Mouse (Mus musculus): Measurements from ENCODE around the gene Efnb3. TPM values are rescaled to one million over a fixed set of nuclear protein-coding genes. Genes with fewer than 3 reads are reported as not detected.

Efnb3 gene
- polyA plus RNA-seq, 1 experiment from 2014 or later: 87.4 TPM

Small RNA genes lying within 50 kb of the gene (microRNA-seq; reads per million reads assigned to microRNA genes)
- gene Gm27493: not detected

Other genes starting within 250 kb of the Efnb3 start
- gene Cntrob, start 236.4 kb downstream of the Efnb3 start, polyA plus RNA-seq (2016; fragmentation: Nextera tagmentation; extraction: Ambion mirVana): 18.6 and 21.8 TPM in 2 replicates
- gene Trappc1, start 236.2 kb downstream of the Efnb3 start, polyA plus RNA-seq (2016; fragmentation: Nextera tagmentation; extraction: Ambion mirVana): 168 and 176 TPM in 2 replicates
- 0.87 and 0.98 TPM in 2 replicates for gene Kcnab3, start 233.9 kb downstream of the Efnb3 start, polyA plus RNA-seq (2016; fragmentation: Nextera tagmentation; extraction: Ambion mirVana)
- 6.7 and 8.5 TPM in 2 replicates for gene Rnf227, start 219.7 kb downstream of the Efnb3 start, polyA plus RNA-seq (2016; fragmentation: Nextera tagmentation; extraction: Ambion mirVana)
- gene Chd3, start 190.8 kb downstream of the Efnb3 start, polyA plus RNA-seq (2016; fragmentation: Nextera tagmentation; extraction: Ambion mirVana): 19.2 and 23.5 TPM in 2 replicates
- gene Naa38, start 164.7 kb downstream of the Efnb3 start, polyA plus RNA-seq (2016; fragmentation: Nextera tagmentation; extraction: Ambion mirVana): 147 and 150 TPM in 2 replicates
- gene Cyb5d1, start 164.6 kb downstream of the Efnb3 start, polyA plus RNA-seq (2016; fragmentation: Nextera tagmentation; extraction: Ambion mirVana): 24.8 and 27.1 TPM in 2 replicates
- 34.4 and 35.7 TPM in 2 replicates for gene Tmem88, start 162.0 kb downstream of the Efnb3 start, polyA plus RNA-seq (2016; fragmentation: Nextera tagmentation; extraction: Ambion mirVana)
- gene Kdm6b, start 146.5 kb downstream of the Efnb3 start, polyA plus RNA-seq (2016; fragmentation: Nextera tagmentation; extraction: Ambion mirVana): 24.9 and 25.4 TPM in 2 replicates
- gene Dnah2, start 11.1 kb downstream of the Efnb3 start, polyA plus RNA-seq (2016; fragmentation: Nextera tagmentation; extraction: Ambion mirVana): 0.15 and 0.59 TPM in 2 replicates
- 18.7 and 19.5 TPM in 2 replicates for gene Wrap53, start 20.1 kb upstream of the Efnb3 start, polyA plus RNA-seq (2016; fragmentation: Nextera tagmentation; extraction: Ambion mirVana)
- gene Trp53, start 20.2 kb upstream of the Efnb3 start, polyA plus RNA-seq (2016; fragmentation: Nextera tagmentation; extraction: Ambion mirVana): 76.0 and 79.1 TPM in 2 replicates
- gene Atp1b2, start 45.7 kb upstream of the Efnb3 start, polyA plus RNA-seq (2016; fragmentation: Nextera tagmentation; extraction: Ambion mirVana): 30.9 and 31.1 TPM in 2 replicates
- gene Shbg, start 57.7 kb upstream of the Efnb3 start, polyA plus RNA-seq (2016; fragmentation: Nextera tagmentation; extraction: Ambion mirVana): 0.13 and 0.82 TPM in 2 replicates
- gene Sat2, start 61.8 kb upstream of the Efnb3 start, polyA plus RNA-seq (2016; fragmentation: Nextera tagmentation; extraction: Ambion mirVana): 16.5 and 17.4 TPM in 2 replicates
- 37.1 and 40.1 TPM in 2 replicates for gene Fxr2, start 72.8 kb upstream of the Efnb3 start, polyA plus RNA-seq (2016; fragmentation: Nextera tagmentation; extraction: Ambion mirVana)
- gene Sox15, start 95.1 kb upstream of the Efnb3 start, polyA plus RNA-seq (2016; fragmentation: Nextera tagmentation; extraction: Ambion mirVana): not detected in 2 replicates
- gene Mpdu1, start 102.4 kb upstream of the Efnb3 start, polyA plus RNA-seq (2016; fragmentation: Nextera tagmentation; extraction: Ambion mirVana): 48.6 and 53.8 TPM in 2 replicates
- 4.3 and 5.2 TPM in 2 replicates for gene Cd68, start 105.9 kb upstream of the Efnb3 start, polyA plus RNA-seq (2016; fragmentation: Nextera tagmentation; extraction: Ambion mirVana)
- gene Eif4a1, start 112.2 kb upstream of the Efnb3 start, polyA plus RNA-seq (2016; fragmentation: Nextera tagmentation; extraction: Ambion mirVana): 404 and 420 TPM in 2 replicates
- gene Senp3, start 121.9 kb upstream of the Efnb3 start, polyA plus RNA-seq (2016; fragmentation: Nextera tagmentation; extraction: Ambion mirVana): 74.3 and 83.0 TPM in 2 replicates
- gene Tnfsf13, start 125.6 kb upstream of the Efnb3 start, polyA plus RNA-seq (2016; fragmentation: Nextera tagmentation; extraction: Ambion mirVana): 0.28 and 0.47 TPM in 2 replicates
- 5.6 and 6.9 TPM in 2 replicates for gene Tnfsf12, start 135.6 kb upstream of the Efnb3 start, polyA plus RNA-seq (2016; fragmentation: Nextera tagmentation; extraction: Ambion mirVana)
- gene Tnfsfm13, start 135.9 kb upstream of the Efnb3 start, polyA plus RNA-seq (2016; fragmentation: Nextera tagmentation; extraction: Ambion mirVana): 1.5 and 3.3 TPM in 2 replicates
- 23.7 and 25.2 TPM in 2 replicates for gene Polr2a, start 198.4 kb upstream of the Efnb3 start, polyA plus RNA-seq (2016; fragmentation: Nextera tagmentation; extraction: Ambion mirVana)
- 0.33 TPM in 2 replicates for gene Slc35g3, start 201.8 kb upstream of the Efnb3 start, polyA plus RNA-seq (2016; fragmentation: Nextera tagmentation; extraction: Ambion mirVana)
- gene Zbtb4, start 205.7 kb upstream of the Efnb3 start, polyA plus RNA-seq (2016; fragmentation: Nextera tagmentation; extraction: Ambion mirVana): 2.9 and 3.3 TPM in 2 replicates
- gene Chrnb1, start 235.7 kb upstream of the Efnb3 start, polyA plus RNA-seq (2016; fragmentation: Nextera tagmentation; extraction: Ambion mirVana): 5.6 and 7.7 TPM in 2 replicates
- gene Fgf11, start 241.7 kb upstream of the Efnb3 start, polyA plus RNA-seq (2016; fragmentation: Nextera tagmentation; extraction: Ambion mirVana): 2.3 and 2.4 TPM in 2 replicates
- 1.5 and 1.6 TPM in 2 replicates for gene Tmem102, start 245.4 kb upstream of the Efnb3 start, polyA plus RNA-seq (2016; fragmentation: Nextera tagmentation; extraction: Ambion mirVana)